Mouse (Mus musculus) inflammation-experienced regulatory T-cells, adult 6 months (primary cell): ENCODE results near the gene Apoa1. TPM values are rescaled to one million over a fixed set of nuclear protein-coding genes. Genes with fewer than 3 reads are reported as not detected.

Experiments used
- ATAC-seq: one replicate; pipeline ENCODE4 v1.8.0; 2017
- polyA plus RNA-seq, 3 experiments: library from polyadenylated mRNA; unstranded; fragments of 100-300 nt; shearing (Covaris generic); gene quantifications; one replicate each; pipeline ENCODE4 v1.2.1; 2017

Gene Apoa1
- not detected for polyA plus RNA-seq

DNA sequence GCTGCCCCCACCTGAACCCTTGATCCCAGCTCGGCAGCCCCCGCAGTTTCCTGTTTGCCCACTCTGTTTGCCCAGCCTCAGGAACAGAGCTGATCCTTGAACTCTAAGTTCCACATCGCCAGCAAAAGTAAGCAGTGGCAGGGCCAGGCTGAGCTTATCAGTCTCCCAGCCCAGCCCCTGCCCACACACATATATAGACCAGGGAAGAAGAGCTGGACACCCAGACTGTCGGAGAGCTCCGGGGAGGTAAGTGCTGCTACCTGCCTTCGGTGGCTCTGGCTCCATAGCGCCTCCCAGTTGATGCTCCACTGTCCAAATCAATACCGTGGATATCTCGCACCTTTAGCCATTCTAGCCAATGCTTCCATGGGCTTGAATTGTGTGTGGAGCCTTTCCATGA, at the start of gene Apoa1:
Apoa1 (plus strand) TSS at position 90 of the 400 bp plus-strand sequence.
- no peak for ATAC-seq

GRCm38 (mm10) chr9:46178595-46178994, 49.8 kb upstream of the Apoa1 start:
- no peak for ATAC-seq

- ATAC-seq: no peak
These were observed 47.1 kb upstream of the Apoa1 start for GRCm38 (mm10) chr9:46181297-46181696.

DNA sequence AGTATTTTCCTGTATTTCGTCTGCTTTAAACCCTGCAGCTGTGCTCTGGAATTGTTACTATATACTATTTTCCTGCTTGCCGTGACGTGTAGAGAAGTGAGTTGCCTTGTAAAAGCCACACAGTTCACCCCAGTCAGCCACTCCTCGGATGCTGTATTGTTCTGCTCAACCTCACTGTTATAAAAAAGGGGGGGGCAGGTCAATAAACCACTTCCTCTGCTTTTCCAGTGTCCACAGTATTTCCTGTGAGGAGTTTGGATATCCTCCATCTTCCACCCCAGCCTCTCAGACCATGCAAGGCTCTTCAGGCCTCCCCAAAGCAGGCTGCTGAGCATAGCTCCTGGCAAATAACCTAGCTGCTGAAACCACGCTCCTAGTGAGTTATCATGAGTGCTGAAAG, 43.8 kb upstream of the Apoa1 start:
- no peak for ATAC-seq

- ATAC-seq: peak; percentile 77
These were observed 43.2 kb upstream of the Apoa1 start for GRCm38 (mm10) chr9:46185191-46185590.

- no peak for ATAC-seq
These were observed 42.0 kb upstream of the Apoa1 start for GRCm38 (mm10) chr9:46186387-46186786.

DNA sequence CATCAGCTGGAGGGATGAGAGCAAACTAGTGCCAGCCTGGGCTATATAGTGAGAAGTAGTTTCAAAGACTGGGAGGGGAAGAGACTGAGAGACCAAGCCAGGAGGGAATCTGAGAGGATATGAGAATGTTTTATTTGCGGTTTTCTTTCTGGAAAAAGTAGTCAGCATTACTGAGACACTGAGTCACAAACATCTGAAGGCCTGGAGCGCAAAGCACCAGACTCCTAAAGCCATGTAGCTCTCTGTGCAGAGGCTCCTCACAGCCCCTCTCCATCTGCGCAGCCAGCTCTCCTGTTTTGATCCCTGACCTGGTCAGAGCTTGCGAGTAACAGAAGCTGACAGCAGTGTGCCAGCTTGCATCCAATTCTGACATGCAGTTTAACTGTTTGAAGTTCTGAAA, 40.0 kb upstream of the Apoa1 start:
- no peak for ATAC-seq

DNA sequence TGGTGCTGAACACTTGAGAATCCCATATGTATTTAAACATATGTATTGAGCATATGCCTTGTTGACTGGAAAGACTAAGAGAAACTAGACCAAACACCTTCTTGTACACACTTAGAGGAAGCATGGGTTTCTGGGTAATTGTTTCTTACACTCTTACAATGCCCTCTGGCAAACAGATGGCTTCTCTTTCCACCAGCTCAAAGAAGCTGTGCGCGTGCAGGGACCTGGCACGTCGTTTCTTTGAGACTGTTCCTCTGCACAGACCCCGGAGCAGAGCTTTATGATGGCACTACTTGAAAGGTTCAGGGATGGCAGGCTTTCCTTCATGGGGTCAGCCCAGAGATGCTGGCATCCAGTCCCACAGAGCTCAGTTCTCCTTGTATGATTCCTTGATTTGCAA, 39.4 kb upstream of the Apoa1 start:
- no peak for ATAC-seq

DNA sequence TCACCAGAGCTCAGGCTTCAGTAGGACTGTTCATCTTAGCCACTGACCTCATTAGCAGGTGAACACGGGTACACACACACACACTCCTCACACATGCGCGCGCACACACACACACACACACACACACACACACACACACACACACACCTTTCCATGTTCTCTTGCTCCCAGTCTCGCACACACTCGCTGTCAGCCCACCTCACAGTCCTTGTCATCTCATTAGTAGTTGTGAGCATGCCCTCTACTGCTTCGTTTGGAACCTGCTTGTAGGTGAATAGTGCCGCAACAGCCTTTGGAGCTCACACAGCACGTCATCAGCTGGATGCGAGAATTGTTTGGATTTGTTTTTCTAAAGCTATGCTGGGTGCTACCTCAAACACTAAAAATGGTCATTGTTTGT, 39.0 kb upstream of the Apoa1 start:
- ATAC-seq: no peak

DNA sequence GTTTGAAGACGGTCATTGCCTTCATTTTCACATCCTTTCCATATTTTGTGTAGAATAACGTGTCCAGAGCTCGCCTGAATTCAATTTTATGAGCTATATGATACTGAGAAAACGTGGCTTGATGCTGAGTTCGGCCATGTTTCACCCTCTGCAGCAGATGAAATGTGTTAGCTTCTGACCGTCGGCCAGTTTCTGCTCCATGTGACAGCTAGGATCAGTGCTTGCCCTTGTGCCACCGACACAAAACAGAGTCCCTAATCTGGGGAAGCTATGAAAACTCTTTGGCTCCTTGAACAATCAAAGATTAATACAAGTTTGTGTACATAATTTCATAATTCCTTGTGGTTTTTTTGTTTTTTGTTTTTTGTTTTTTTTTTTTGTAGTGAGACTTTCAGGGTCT, 37.1 kb upstream of the Apoa1 start:
- ATAC-seq: no peak

DNA sequence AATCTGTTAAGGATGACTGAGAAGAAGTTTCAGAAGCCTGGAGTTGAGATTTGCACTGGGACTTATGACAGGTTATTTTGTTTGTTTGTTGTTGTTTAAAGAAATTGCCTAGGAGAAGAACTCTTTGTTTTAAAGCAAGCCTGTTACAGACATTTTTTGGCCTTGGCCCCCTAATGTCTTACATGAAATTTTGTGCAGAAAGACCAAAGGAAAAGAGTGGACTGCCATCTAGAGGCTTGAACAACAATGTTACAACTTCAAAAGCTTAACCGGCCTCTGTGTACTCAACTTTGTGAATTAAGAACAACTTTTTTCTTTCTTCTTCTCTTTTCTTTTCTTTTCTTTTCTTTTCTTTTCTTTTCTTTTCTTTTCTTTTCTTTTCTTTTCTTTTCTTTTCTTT, 36.7 kb upstream of the Apoa1 start:
- peak; percentile 63 for ATAC-seq

GRCm38 (mm10) chr9:46192642-46193041, 35.7 kb upstream of the Apoa1 start:
- ATAC-seq: no peak

DNA sequence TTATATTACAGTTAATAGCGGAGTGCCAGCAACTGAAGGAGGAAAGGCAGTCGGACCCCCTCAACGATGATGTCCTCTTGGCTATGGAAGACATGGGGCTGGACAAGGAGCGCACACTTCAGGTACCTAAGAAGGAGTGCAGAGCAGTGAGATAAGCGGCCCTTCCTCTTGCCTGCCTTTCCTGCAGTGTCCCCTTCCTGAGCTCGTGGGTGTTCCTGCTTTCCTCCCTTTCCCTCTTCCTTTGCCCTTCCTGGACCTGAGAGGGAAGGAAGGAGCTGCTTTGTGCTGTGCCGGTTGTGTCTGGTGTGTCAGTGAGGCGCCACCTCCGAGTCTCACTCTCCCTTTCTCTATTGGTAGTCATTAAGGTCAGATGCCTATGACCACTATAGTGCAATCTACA, 33.6 kb upstream of the Apoa1 start:
- no peak for ATAC-seq

DNA sequence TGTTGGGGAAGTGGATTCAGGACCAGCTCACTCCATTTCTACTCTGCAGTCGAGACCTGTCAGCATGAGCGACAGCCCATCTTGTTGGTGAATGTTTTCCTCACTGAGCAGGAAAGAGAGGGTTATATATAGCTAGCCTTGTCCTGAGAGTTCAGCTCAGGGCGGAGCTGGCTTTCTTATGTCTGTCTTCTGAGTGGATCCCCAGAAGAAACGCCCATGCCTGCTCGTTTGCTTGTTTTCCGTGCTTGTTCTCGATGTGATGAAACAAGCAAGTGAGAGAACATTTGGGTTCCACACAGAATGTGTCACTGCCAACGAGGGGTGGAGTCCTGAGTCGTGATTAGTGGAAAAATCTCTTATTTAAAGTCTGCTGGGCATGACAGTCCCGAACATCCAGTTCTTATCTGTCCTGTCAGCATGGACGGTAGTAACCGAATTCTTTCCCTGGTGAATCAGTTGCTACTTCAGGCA, 31.6 kb upstream of the Apoa1 start:
- ATAC-seq: no peak

DNA sequence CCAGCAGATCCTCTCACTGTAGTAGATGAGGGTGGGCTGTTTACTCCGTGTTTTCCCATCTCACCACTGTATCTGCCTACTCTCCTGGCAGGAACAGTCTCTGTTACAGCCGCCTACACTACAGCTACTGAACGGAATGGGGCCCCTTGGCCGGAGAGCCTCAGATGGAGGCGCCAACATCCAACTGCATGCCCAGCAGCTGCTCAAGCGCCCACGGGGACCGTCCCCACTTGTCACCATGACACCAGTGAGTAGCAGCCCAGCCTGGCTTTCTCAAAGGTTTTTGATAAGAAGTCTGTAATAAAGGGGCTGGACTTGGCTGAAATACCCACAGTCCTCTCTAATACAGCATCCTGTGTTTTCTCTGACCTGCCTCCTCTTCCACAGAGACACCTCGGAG, 29.9 kb upstream of the Apoa1 start:
- peak; percentile 32 for ATAC-seq

- no peak for ATAC-seq
These were observed 29.4 kb upstream of the Apoa1 start for GRCm38 (mm10) chr9:46198936-46199335.

- ATAC-seq: no peak
These were observed 28.8 kb upstream of the Apoa1 start for GRCm38 (mm10) chr9:46199609-46200008.

DNA sequence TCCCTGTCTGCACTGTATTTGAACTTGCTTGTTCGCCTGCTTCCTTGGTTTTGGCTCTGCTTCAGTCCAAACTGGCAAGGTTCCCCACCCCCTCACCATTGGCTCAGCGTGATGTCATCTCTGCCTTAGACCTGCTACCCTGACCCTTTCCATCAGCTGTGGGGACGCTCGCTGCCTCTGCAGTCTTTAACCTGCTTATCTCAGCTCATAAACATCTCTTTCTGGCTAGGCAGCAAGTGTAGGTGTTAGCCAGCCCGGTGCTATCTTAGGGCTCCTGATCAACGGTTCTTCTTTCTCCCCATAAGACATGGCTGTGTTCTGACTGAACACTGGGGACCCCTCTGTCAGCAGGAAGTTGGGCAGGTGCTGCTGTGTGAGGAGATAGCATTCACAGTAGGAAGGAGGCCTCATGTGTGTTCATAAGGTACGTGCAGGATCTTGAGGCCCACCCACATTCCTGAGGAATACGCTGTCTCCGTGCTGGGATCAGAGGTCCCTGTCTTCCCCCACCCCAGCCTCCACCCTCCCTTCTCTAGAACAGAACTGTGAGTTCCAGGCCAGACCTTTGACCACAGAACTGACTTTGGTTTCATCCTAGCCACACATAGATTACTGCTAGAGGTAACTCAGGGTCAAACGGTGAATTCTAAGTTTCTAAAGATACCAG, 21.4 kb upstream of the Apoa1 start:
- no peak for ATAC-seq

DNA sequence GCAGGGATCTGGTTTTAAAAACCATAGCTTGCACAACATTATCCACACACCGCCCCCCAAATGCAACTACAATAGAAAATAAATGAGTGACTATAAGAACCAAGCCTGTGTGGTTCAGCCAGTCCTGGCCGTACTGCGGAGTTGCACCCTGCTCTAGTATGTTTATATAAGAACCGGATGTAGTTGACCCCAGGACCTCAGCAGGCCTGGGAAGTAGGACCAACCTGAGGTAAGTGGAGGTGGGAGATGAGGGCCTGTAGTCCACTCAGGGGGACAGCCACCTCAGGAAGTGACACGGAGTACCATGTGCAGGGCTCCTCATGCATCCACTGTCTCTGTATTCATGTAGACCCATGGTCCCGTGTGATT, 20.9 kb upstream of the Apoa1 start:
- ATAC-seq: no peak

DNA sequence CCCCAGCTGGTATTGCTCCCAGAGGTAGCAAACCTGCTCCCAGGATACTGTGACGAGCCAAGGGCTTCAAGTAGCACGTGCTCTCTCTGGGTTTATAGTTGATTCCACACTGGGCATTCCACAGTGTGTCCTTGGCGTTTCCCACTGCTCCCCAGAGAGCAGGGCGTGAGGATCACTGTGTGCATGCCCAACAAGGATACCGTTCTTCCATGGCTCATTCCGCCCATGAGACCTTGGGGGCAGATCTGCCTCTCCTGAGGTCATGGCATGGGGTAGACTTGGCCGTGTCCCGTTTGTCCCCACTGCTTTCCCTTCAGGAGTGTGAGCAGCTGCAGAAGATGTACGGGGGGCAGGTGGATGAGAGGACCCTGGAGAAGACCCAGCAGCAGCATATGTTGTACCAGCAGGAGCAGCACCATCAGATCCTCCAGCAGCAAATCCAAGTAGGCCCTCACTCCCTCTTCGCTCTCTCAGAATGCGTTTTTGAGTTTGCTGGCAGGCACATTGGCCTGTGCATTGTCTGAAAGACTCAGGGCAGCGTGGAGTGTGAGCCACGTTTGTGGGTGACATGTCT, 19.9 kb upstream of the Apoa1 start:
- no peak for ATAC-seq

DNA sequence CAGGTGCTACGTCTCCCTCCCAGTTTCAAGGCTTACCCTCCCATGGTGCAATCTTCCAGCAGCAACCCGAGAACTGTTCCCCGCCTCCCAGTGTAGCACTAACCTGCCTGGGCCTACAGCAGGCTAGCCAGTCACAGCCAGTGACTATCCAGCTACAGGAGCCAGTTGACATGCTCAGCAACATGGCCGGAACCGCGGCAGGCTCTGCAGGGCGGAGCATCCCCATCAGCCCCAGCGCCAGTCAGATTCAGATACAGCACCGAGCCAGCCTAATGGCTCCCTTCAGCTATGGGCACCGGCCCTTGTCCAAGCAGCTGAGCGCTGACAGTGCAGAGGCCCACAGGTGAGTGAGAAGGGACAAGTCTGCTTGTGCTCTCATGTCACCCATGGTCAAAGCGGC, 17.9 kb upstream of the Apoa1 start:
- ATAC-seq: no peak

DNA sequence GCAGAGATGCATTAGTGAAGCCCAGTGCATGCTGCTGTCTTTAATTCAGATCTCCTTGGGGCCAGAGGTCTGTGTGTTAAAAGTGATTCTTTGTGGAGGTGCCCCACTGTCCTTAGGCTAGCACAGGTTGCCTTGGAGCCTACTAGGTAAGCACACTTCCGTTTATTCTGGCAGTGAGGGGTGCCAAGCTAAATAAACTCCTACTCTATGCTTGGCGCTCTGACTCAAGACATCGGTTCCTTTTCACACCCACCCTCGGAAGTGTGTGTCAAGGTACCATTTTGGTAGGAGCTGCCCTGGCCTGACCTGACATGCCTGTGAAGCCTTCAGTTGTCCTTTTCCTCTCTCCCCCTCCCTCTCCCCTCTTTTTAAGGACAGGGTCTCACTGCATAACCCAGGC, 14.1 kb upstream of the Apoa1 start:
- ATAC-seq: no peak

DNA sequence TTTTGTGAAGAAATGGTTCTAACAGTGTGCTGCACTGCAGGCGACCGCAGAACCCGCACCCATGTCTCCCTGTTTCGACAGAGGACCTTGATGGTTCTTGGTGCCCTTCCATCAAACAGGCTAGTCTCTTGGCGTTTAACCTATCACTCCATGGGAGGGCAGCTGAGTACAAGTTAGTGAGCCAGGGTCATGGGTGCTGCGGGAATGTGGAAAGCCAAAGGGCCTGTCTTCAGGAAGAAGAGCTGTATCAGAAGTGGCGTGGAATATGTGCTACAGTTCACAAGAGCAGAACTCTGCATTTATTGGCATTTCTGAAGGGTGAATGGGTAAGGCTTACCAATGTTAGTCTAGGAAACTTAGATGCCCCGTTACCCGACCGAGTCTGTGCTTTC, 13.4 kb upstream of the Apoa1 start:
- no peak for ATAC-seq

DNA sequence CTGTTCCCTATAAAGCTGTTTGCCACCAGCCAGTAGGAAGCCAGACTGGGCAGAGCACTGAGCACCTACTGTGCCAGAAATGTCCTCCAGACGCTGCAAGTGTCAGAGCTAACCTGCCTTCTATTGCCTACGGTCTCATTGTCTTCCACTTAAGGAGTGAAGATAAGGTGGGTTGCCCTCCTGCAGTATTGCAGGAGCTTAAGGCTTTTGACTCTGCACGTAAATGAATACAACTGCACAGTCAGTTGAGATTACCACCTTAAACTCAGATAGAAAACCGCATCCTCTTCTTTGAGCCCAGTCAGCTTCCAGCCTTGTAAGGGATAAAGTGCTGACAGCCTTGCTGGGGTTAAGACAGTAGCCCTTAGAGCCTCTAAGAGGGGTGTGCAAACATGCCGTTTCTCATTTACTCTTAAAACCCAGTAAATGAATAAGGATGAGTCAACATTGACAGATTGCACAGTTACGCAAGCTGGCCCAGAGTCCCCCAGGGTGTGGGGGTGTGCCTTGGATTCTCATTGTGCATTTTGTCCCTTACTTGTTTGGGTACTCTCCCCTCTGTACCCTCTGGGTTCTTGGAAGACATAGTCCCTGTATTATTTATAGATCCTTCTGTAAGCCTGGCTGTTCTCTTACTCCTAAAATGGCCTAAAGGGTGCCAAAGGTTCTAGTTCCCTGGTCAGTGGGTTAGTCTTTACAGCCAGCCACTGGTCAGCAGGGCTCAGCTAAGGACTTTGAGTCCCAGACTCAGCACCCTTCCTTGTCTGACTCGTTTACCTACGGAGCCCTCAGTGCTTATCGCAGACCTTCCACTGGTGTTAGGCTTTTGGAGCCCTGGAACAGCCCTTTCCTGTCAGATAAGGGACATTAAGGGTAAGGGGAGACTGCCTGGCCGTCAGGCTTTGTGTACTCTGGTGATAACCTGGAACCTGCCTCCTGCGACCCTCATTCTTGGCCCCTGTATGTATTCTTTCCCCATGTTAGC, 12.8 kb upstream of the Apoa1 start:
- ATAC-seq: no peak
